8 mouse cellular contexts compared by ENCODE assay signal in the genomic region with DNA sequence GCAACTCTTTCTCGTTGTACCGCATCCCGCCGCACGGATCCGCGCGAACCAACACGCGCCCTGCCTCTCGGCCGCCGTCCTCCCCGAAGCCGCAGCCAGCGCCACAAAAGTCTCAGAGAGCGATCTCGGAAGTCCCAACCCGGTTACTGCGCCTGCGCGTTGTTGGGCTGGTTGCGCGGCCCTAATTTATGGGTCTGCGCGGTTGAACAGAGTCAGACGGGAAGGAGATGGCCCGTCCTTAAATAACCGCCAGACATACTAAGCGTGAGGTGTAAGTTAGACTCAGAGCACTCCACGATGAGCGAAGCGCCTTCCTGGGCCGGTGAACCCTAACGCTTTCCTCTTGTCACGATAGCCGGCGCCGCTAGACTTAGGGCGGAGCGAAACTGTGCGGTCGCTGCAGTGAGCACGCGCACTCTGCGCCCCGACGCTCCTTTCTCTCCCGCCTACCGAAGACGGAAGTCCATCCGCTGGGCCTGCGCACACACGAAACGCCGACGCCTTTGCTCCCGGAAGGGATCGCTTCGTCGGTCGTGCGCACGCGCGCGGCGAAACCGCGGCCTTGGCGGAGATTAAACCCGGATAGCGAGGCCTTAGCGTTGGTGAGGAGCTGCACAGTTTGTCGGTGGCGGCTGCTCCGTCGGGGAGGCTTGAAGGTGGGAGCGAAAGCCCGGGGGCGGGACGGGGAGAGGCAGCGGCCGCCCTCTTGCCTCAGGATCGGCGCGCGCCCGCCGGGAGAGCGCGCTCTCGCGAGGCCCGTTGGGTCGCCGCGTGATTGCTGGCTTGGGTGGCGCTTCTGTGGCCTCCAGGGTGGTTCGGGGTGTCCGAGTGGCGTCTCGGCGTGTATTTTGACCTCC. TPM values are rescaled to one million over a fixed set of nuclear protein-coding genes. Genes with fewer than 3 reads are reported as not detected.
DNase-seq lines count a peak whose midpoint lies in the region; ATAC-seq and TF ChIP-seq lines count a peak whose summit lies in the region.

A gene (plus strand): TSS at position 49 of the 857 bp plus-strand sequence.
A gene (minus strand): TSS at position 477 of the 857 bp plus-strand sequence.

- H3K27me3 ChIP-seq in hindbrain, postnatal 0 days (ENCODE audit: insufficient read depth, low read length): no peaks in the 10 kb centered on the region

- H3K27ac ChIP-seq in gastrocnemius, adult 2 months: peak within 1 kb of the TSS; percentile 99
- H3K27ac ChIP-seq in hindbrain, postnatal 0 days: peak within 1 kb of the TSS; percentile 97
- H3K27ac ChIP-seq in left cerebral cortex, adult 2 months: peak within 1 kb of the TSS; percentile 98

- H3K9ac ChIP-seq in hindbrain, postnatal 0 days (replicated peaks; ENCODE audit: low read length): peak within 1 kb of the TSS; percentile 96

- under 1% methylated on average over 93 of the region's 104 CpGs for WGBS in hindbrain, postnatal 0 days

- peaks cover 36% of the 10 kb centered on the region for H3K36me3 ChIP-seq in hindbrain, postnatal 0 days (ENCODE audit: insufficient read depth, low read length)

- ATAC-seq in common myeloid progenitor, adult 5-6 weeks (replicated peaks; ENCODE audit: low read depth, poor library complexity, severe bottlenecking): peak; percentile 85
- ATAC-seq in hindbrain, postnatal 0 days: peak; percentile 92
- ATAC-seq in megakaryocyte, adult 5-6 weeks (ENCODE audit: poor library complexity, severe bottlenecking): peak; percentile 88

- peaks cover 13% of the 10 kb centered on the region for H3K4me1 ChIP-seq in hindbrain, postnatal 0 days (ENCODE audit: insufficient read depth, low read length)

- H3K9me3 ChIP-seq in hindbrain, postnatal 0 days (ENCODE audit: low read length): no peaks in the 10 kb centered on the region

- peak; percentile 98 for DNase-seq in ZHBTc4 (ENCODE audit: low read depth, low spot score)
- DNase-seq in gastrocnemius, adult 2 months: peak; percentile 97
- peak; percentile 99 for DNase-seq in hindbrain, postnatal 0 days (ENCODE audit: low spot score)
- DNase-seq in left cerebral cortex, adult 2 months (ENCODE audit: extremely low spot score in 1 of 2, low spot score in 2 of 2): peak; percentile 95 to 97
- peak; percentile 97 to 98 for DNase-seq in right cerebral cortex, adult 2 months (ENCODE audit: low spot score in 2 of 2)
- peak; percentile 94 for DNase-seq in urinary bladder, postnatal 14 days (ENCODE audit: low spot score)

- H3K4me2 ChIP-seq in hindbrain, postnatal 0 days (ENCODE audit: low read depth, low read length): peak within 1 kb of the TSS; percentile 97

- peak within 1 kb of the TSS; percentile 84 for H3K4me3 ChIP-seq in gastrocnemius, adult 2 months
- peak within 1 kb of the TSS; percentile 87 for H3K4me3 ChIP-seq in hindbrain, postnatal 0 days (ENCODE audit: low read length)
- peak within 1 kb of the TSS; percentile 98 for H3K4me3 ChIP-seq in left cerebral cortex, adult 2 months

- TF ChIP-seq CTCF in gastrocnemius, adult 2 months (IDR thresholded peaks at IDR 0.05): no peak
- no peak for TF ChIP-seq CTCF in hindbrain, postnatal 0 days (IDR thresholded peaks at IDR 0.05; ENCODE audit: low read depth)
- no peak; the same call in 1 of the 2 replicates for TF ChIP-seq CTCF in left cerebral cortex, adult 2 months (IDR thresholded peaks at IDR 0.05)

- intact Hi-C loops in gastrocnemius, adult 2 months (cut with DNase I): no loop called here
- intact Hi-C loops in left cerebral cortex, adult 2 months (cut with DNase I): loop anchor here (2.0 kb wide), 1 partner anchor 44 kb away; a partner anchor contains a TSS

RNA-seq across cellular contexts. Expression of the first gene that starts in this region (rescaled TPM):
- total RNA-seq in common myeloid progenitor, adult 5-6 weeks (2017): 26.6 and 46.7 TPM in 2 replicates
- total RNA-seq in gastrocnemius, adult 2 months (2021): 10 to 100 TPM; 28.9 to 29.1 TPM
- total RNA-seq in hindbrain, postnatal 0 days (2014; rRNA removed): 14.2 and 22.0 TPM in 2 replicates
- polyA plus RNA-seq in hindbrain, postnatal 0 days (2015; fragmentation: Nextera tagmentation; extraction: Ambion mirVana): 48.7 and 53.2 TPM in 2 replicates
- total RNA-seq in left cerebral cortex, adult 2 months (2021): 10 to 100 TPM; 42.0 to 48.7 TPM
- 45.8 and 46.6 TPM in 2 replicates for total RNA-seq in megakaryocyte, adult 5-6 weeks (2015)
- 13.1 and 20.4 TPM in 2 replicates for total RNA-seq in megakaryocyte, adult 5-6 weeks (2017)

RNA-seq across cellular contexts. Expression of the second gene that starts in this region (rescaled TPM):
- total RNA-seq in common myeloid progenitor, adult 5-6 weeks (2017): 36.7 and 43.0 TPM in 2 replicates
- 10 to 100 TPM; 22.3 to 29.8 TPM for total RNA-seq in gastrocnemius, adult 2 months (2021)
- 74.4 and 82.3 TPM in 2 replicates for total RNA-seq in hindbrain, postnatal 0 days (2014; rRNA removed)
- polyA plus RNA-seq in hindbrain, postnatal 0 days (2015; fragmentation: Nextera tagmentation; extraction: Ambion mirVana): 99.4 and 103 TPM in 2 replicates
- total RNA-seq in left cerebral cortex, adult 2 months (2021): 10 to 100 TPM; 68.2 to 71.0 TPM
- total RNA-seq in megakaryocyte, adult 5-6 weeks (2015): 82.4 and 84.3 TPM in 2 replicates
- 35.5 and 43.5 TPM in 2 replicates for total RNA-seq in megakaryocyte, adult 5-6 weeks (2017)

Comparison
In these comparisons a context has a peak if more than half of its experiments do, and no peak if none do; other contexts are left out.
1. Peak in every context shown above with its lines: DNase-seq, ATAC-seq, H3K4me3 ChIP-seq and H3K27ac ChIP-seq.